8 mouse cellular contexts compared by ENCODE assay signal in genomic region chr17:14693048-14693993, GRCm38 (mm10). TPM values are rescaled to one million over a fixed set of nuclear protein-coding genes. Genes with fewer than 3 reads are reported as not detected.
DNase-seq lines count a peak whose midpoint lies in the region; ATAC-seq lines count a peak whose summit lies in the region.

No protein-coding gene starts in this region.

- H3K4me1 ChIP-seq in heart, embryonic 12.5 days (replicated peaks), result peaks cover 22% of the 10 kb centered on the region; the same call in 1 of the 2 replicates
- peaks cover 7% of the 10 kb centered on the region for H3K4me1 ChIP-seq in heart, embryonic 16.5 days (ENCODE audit: control insufficient read depth, insufficient read depth, low read length)

- intact Hi-C loops in heart, postnatal 14 days (cut with DNase I), result loop anchor here (10.0 kb wide), 1 partner anchor 149 kb away; no protein-coding TSS in a partner anchor

- peak overlapping the region; percentile 70 for H3K9ac ChIP-seq in heart, embryonic 12.5 days
- peak overlapping the region; percentile 58 for H3K9ac ChIP-seq in heart, embryonic 16.5 days (ENCODE audit: low read length)

- no peak for DNase-seq in heart, postnatal 14 days
- DNase-seq in Muller cell, postnatal 12 days (ENCODE audit: inconsistent ontology term), result peak; percentile 36
- DNase-seq in mesoderm, embryonic 11.5 days (ENCODE audit: low read depth, low spot score), result peak; percentile 43
- DNase-seq in urinary bladder, postnatal 4 days (ENCODE audit: low spot score in 2 of 2), result no peak
- no peak for DNase-seq in layer of hippocampus, postnatal 14 days (ENCODE audit: low spot score in 2 of 2)
- DNase-seq in layer of hippocampus, adult 18-20 months (ENCODE audit: low spot score in 2 of 2), result no peak

- H3K27ac ChIP-seq in heart, embryonic 12.5 days (ENCODE audit: poor library complexity, severe bottlenecking), result 0 out of 2 replicates have a peak overlapping the region, but pooled peaks have one; percentile 46
- H3K27ac ChIP-seq in heart, embryonic 16.5 days (ENCODE audit: low read length), result peak overlapping the region; percentile 53

- H3K4me3 ChIP-seq in heart, embryonic 12.5 days, result peak overlapping the region; percentile 45
- H3K4me3 ChIP-seq in heart, embryonic 16.5 days (ENCODE audit: low read length), result peak overlapping the region; percentile 48

- no peaks in the 10 kb centered on the region for H3K36me3 ChIP-seq in heart, embryonic 12.5 days
- H3K36me3 ChIP-seq in heart, embryonic 16.5 days (ENCODE audit: control insufficient read depth, insufficient read depth), result no peaks in the 10 kb centered on the region

- WGBS in heart, embryonic 12.5 days, result 12% methylated on average over 9 of the region's 9 CpGs
- 24% methylated on average over 9 of the region's 9 CpGs for WGBS in heart, embryonic 16.5 days

- H3K4me2 ChIP-seq in heart, embryonic 12.5 days, result peak overlapping the region; percentile 70
- peak overlapping the region; percentile 58 for H3K4me2 ChIP-seq in heart, embryonic 16.5 days (ENCODE audit: low read depth, low read length)

- 0 out of 2 replicates have a peak, but pooled peaks cover 3% of the 10 kb centered on the region for H3K27me3 ChIP-seq in heart, embryonic 12.5 days (replicated peaks)
- H3K27me3 ChIP-seq in heart, embryonic 16.5 days (ENCODE audit: control insufficient read depth, insufficient read depth, low read length), result no peaks in the 10 kb centered on the region

- ATAC-seq in heart, embryonic 12.5 days (ENCODE audit: insufficient number of reproducible peaks, low FRiP score), result no peak
- ATAC-seq in heart, embryonic 16.5 days (replicated peaks; ENCODE audit: extremely low read depth, insufficient read depth, low FRiP score), result no peak

- no peaks in the 10 kb centered on the region for H3K9me3 ChIP-seq in heart, embryonic 12.5 days (replicated peaks)
- no peaks in the 10 kb centered on the region for H3K9me3 ChIP-seq in heart, embryonic 16.5 days (replicated peaks; ENCODE audit: control insufficient read depth, low read length)

RNA-seq across cellular contexts. Expression of gene Thbs2, which starts 0.7 kb away (rescaled TPM):
- 11.6 and 12.3 TPM in 2 replicates for polyA plus RNA-seq in heart, embryonic 12.5 days (2016; fragmentation: Nextera tagmentation; extraction: Ambion mirVana)
- 10 to 100 TPM; 27.5 to 31.9 TPM for total RNA-seq in heart, postnatal 14 days (2021)
- polyA plus RNA-seq in heart, embryonic 16.5 days (2015; fragmentation: Nextera tagmentation; extraction: Ambion mirVana), result 32.1 and 33.4 TPM in 2 replicates
- total RNA-seq in layer of hippocampus, postnatal 14 days (2021), result 1 to 10 TPM; 3.6 to 3.8 TPM
- total RNA-seq in layer of hippocampus, adult 18-20 months (2021), result 1 to 10 TPM; 3.0 to 4.0 TPM

Comparison
In these comparisons a context has a peak if more than half of its experiments do, and no peak if none do; other contexts are left out.
1. DNase-seq: peak in Muller cell, postnatal 12 days (single experiment) and mesoderm, embryonic 11.5 days (single experiment); none in heart, postnatal 14 days (0 of 2), urinary bladder, postnatal 4 days (0 of 2), layer of hippocampus, postnatal 14 days (0 of 2) and layer of hippocampus, adult 18-20 months (0 of 2).
2. RNA of gene Thbs2, which starts 0.7 kb away (total RNA-seq): 27.5 to 31.9 TPM in heart, postnatal 14 days; 3.0 to 4.0 TPM in layer of hippocampus, adult 18-20 months and 3.6 to 3.8 TPM in layer of hippocampus, postnatal 14 days; every median in the first group is over 4 times any median in the second.